Mouse (Mus musculus): ENCODE data around the gene Hivep2. TPM values are rescaled to one million over a fixed set of nuclear protein-coding genes. Genes with fewer than 3 reads are reported as not detected.
A peak's percentile ranks its signal among the peaks of the same experiment; 100 is the strongest.

The Hivep2 gene
- total RNA-seq, 2 experiments from 2014 or later: 181 to 200 TPM

DNA sequence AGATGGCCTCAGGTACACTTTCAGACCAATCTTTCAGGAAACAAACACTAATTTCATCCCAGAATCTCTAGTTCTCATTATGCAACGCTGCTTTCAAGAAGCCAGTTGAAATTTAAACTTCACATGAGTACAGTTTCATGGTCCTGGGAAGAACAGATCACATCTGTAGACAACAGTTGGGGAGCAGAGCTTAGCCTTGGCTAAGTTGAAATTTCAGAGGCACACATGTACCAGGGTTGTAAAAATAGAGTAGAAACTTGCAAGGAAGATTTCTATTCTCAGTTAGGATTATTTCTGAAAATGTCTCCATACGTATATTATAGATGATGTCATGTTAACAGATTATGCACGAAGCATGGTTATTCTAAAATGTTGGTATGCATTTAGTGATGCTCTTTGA lies 172.8 kb downstream of the Hivep2 start:
- DNase-seq (ENCODE audit: low spot score in 2 of 2): no peak

DNA sequence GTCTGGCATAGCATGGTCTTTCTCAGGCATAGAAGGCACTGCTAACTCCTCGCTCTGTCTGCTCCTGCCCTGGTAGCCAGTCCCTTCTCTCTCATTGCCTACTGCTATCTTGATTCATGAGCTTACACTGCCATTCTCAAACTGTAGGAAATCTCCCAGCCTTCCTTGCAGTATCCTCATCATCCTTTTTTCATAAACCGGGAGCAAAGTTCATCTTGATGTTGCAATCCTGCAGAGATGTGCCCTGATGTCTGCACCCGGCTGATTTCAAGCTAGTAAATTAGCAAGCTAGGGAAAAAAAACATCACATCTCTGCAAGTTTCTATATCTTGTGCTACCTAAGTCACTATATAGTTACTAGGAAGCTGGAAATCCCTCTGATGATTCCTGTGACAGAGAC lies 179.0 kb downstream of the Hivep2 start:
- no peak for DNase-seq (ENCODE audit: low spot score in 2 of 2)

GRCm38 (mm10) chr10:14164829-14165228 lies 199.0 kb downstream of the Hivep2 start:
- no peak for DNase-seq (ENCODE audit: low spot score in 2 of 2)

DNA sequence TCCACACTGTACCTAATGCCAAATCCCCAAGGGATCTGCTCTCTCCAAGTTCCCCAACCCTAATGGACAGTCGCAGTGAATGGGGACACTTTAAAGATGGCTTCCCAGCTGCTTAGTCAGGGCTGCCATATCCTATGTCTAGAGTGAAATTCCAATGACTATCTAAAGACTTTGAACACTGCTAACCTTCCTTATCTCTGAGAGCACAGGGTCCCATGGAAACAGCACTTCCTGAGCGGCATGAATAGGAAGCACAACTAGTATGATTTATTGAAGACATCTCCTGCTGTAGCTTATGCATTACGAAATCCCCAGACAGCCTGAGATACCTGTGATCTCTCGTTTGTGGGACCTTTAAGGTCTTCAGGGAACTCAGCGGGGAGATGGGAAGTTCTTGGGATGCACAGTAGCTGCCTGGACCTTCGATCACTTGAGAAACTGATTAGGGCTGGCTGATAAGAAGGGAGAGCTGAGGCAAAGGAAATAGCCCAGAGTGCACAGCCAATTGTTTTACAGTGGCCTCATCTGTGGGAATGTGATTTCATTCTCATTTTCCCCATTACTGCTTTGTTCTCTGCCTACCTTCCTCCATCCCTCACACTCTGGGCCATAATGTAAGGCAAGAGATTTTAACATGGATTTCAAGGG lies 202.4 kb downstream of the Hivep2 start:
- DNase-seq (ENCODE audit: low spot score in 2 of 2): no peak

DNA sequence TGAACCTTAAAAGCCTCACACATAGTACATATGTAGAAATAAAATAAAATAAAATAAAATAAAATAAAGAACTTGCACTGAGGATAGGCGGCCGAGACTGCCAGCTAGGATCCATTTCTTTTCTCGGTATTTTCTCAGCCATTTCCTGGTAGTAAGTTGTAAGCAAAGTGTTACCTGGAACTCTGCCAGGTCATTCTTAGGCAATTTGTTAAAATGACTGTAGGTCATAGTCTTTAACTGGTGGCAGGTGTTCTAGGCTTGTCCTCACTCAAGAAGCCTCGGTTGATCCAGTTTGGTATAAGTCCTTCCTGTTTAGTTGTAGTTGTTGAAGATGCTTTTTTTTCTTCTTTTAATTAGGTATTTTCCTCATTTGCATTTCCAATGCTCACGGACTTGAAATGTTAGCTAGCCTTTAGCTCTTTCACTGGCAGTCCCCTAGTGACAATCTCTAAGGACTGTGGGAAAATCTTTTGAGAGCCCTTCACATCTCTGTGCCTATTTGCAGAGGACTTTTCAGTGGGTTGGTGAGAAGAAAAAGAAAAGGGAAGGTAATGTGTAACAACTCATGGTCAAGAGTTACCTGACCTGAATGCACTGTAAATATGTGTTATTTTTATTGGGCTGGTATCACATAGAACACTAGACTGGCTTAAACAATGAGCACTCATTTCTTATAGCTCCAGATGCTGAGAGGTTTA lies 203.1 kb downstream of the Hivep2 start:
- no peak for DNase-seq (ENCODE audit: low spot score in 2 of 2)

DNA sequence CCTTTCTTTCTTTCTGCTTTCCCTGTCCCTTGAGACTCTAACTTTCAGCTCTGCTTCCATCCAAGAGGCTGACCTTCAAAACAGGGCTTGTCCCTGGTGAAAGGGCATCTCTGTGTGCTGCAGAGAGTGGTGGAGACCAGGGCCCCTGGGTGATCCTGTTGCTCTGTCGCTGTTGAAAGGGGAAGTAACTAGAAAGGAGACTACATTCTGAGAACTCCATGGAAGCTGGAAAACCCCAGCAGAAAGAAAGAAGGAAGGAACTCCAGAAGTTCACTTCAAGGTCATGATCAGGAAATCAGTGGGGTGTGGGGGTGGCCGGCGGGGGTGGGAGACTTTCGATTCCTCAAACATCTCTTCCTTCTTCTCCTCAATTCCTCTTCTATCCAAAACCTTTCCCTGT lies 208.2 kb downstream of the Hivep2 start:
- no peak for DNase-seq (ENCODE audit: low spot score in 2 of 2)

DNA sequence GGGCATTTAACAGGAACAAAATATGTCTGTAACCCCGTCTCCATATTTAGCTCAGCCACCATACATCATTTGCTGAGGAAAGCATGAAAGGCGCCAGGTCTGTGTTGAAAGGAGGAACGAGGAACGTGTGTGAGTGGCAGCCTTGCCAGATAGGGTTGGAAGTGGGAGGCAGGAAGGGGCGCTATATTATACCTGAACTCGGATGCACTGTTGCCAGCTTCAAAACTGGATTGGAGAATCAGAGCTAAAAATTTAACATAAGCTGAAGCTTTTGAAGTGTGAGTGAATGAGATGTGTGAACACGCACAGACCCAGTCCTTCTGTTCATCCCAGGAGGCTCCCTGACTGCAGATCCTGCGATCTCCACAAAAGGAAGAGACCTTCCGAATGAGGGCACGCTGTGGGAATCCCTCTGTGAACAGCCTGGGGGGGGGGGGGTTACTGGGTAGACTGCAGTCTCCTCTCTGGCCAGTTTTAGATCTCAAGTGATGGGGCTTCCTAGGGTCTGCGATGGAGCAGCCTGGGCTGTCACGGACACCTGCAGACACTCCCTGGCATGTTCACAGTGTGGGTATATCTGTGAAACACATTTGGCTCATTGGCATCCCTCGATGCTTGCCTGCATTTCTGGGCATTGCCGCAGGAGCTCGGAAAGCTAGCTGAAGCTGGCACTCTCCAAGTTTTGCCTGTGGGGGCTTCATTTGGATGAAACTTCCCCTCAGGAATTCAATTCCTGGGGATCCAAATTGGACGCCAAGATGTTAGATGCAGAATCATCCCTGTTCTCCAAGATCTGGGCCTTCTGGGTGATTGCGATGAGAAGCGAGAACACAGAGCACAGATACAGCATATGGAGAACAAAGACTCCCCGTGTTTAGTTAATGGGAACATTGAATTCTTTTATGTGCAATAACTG lies 213.8 kb downstream of the Hivep2 start:
- peak; percentile 70 to 89 for DNase-seq (ENCODE audit: low spot score in 2 of 2)

DNA sequence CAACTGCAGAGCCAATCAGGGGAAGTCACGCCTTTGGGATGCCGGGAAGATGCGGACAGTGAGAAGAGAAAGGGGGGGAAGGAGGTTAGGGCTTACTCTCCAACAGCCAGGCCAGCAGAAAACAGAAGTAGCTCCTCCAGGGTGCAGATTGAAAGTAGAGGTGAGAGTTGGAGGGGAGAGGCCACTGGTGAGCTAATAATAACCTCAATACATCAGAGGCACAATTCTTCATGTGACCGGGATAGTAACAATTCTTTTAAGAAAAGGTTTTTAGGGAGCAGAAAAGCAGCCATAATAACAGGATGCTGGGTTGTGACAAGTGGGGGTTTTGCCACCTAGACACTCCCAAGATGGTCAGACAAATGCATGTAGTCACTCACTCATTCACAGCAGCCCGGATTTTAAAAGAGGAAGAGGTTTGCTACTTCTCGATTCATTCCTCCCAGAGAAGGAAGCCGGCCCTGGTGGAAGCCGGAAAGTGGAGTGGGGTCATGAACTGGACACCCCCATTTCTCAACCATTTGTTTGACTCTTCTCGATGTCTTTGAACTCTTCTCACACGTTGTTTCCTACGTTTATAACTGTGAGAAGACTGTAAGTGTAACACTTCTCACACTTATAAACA lies 220.6 kb downstream of the Hivep2 start:
- no peak for DNase-seq (ENCODE audit: low spot score in 2 of 2)

DNA sequence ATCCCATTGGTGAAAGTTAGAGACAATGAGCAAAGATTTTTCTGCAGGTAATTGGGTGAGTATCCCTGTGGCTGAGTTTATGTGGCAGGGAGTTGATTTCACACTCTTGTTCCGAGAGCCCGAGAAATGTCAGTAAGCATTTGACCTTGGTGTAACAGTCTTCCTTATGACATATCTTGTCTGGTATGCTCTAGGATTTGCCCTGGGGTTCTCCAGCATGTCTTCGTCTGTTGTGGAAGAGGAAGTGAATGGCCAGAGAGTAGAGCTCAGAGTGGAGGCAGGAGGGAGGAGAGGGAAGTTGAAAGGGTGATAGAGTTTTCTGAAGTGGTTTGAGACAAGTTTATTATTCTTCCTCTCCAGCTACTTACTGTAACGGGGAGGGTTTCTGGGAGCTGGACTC lies 223.2 kb downstream of the Hivep2 start:
- no peak for DNase-seq (ENCODE audit: low spot score in 2 of 2)

DNA sequence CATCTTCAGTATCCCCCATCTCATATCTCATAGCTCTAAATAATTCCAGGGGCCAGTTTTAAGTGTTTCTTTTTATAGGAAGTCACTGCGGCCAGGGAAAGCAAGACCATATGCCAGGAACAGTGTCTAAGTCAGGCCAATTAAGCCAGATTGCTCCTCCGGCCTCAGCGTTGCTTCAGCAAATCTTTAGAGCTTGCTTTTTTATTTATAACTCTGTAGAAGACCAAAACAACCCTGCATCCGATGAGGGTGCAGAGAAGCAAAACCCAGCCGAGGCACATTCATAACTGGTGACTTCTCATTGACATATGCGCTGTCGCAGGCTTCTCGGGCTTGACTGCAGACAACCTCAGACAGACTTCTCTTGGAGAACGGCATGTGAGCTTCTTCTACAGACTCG lies 225.3 kb downstream of the Hivep2 start:
- no peak for DNase-seq (ENCODE audit: low spot score in 2 of 2)

GRCm38 (mm10) chr10:14192156-14192555 lies 226.3 kb downstream of the Hivep2 start:
- DNase-seq (ENCODE audit: low spot score in 2 of 2): no peak

DNA sequence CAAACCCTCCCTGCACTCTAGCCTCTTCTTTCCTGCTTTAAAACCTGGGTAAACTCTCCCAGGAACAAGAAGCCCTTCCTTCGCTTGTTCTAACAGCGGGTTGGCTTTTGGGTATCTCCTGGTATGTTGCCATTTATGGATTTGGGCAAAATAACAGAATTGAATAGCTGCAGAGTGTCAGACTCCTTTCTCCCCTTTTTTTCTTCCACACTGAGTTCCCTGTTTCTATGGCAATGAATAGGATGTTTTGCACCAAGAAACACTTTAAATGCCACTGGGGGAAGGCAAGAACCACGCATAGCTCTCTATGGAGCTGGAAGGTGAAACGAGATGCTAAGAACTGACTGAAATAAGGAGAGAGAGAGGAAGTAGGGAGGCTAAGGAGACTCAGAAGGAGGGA lies 227.8 kb downstream of the Hivep2 start:
- peak in 1 of 2 experiments; percentile 42 for DNase-seq (ENCODE audit: low spot score in 2 of 2)

- peak; percentile 71 to 88 for DNase-seq (ENCODE audit: low spot score in 2 of 2)
Measured at GRCm38 (mm10) chr10:14195778-14196650, 230.1 kb downstream of the Hivep2 start.

GRCm38 (mm10) chr10:14196785-14197184 lies 230.9 kb downstream of the Hivep2 start:
- DNase-seq (ENCODE audit: low spot score in 2 of 2): no peak

DNA sequence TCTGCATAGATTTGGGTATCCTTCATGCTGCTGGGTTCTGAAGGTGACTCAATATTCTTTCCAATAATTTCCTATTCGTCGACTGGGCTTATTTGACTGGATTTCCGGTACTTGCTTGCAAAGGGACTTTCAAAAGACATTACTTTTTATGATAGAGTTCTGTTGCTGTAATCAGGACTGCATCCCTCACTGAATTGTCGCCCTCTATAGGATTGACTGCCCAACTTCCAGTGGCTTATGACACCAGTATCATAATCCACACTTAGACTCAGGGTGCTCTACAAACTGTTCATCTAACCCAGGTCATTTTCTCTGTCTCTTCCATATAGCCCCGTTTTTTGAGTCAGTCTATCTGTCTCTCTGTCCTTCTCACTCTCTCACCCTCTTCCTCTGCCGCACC lies 231.4 kb downstream of the Hivep2 start:
- no peak for DNase-seq (ENCODE audit: low spot score in 2 of 2)

- DNase-seq (ENCODE audit: low spot score in 2 of 2): no peak
Measured at GRCm38 (mm10) chr10:14199332-14199731, 233.5 kb downstream of the Hivep2 start.

- peak in 1 of 2 experiments; percentile 65 for DNase-seq (ENCODE audit: low spot score in 2 of 2)
Measured at GRCm38 (mm10) chr10:14200310-14200709, 234.4 kb downstream of the Hivep2 start.

Measured in layer of hippocampus, adult 18-20 months (tissue).